Mouse (Mus musculus): ENCODE data around the gene Fam104a. TPM values are rescaled to one million over a fixed set of nuclear protein-coding genes. Genes with fewer than 3 reads are reported as not detected.
"Not testable (repeated sequence)": the region's sequence is repeated elsewhere in the genome, so short reads cannot be mapped to it uniquely, and the experiment has no call there.

Gene Fam104a
- total RNA-seq, 2 experiments from 2014 or later = 24.7 to 25.4 TPM

DNA sequence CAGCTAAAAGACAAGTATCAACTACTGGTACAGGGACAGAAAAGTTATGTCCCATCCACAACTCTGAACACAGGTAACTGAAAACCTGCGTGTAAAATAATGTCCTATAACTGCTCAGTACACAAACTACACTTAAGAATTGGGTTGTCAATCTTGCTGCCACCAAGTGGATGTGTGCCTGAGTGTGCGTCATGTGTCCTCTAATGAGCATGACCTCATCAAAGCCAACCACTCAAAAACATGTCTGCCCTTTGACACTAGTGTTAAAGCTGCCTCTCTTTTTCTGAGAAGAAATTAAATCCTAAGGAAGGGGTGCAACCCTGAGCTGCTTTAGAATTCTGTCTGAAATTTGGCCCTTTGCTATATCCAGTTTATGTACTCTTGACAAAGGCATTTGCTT, 19.7 kb downstream of the Fam104a start:
- no peak for DNase-seq

- DNase-seq = no peak
These were observed 22.1 kb downstream of the Fam104a start for GRCm38 (mm10) chr11:113661835-113662351.

GRCm38 (mm10) chr11:113660940-113661339, 23.0 kb downstream of the Fam104a start:
- DNase-seq = no peak

GRCm38 (mm10) chr11:113660213-113660612, 23.7 kb downstream of the Fam104a start:
- DNase-seq = not testable (repeated sequence)

- DNase-seq = no peak
These were observed 25.2 kb downstream of the Fam104a start for GRCm38 (mm10) chr11:113658763-113659162.

- DNase-seq = no peak
These were observed 25.6 kb downstream of the Fam104a start for GRCm38 (mm10) chr11:113658319-113658718.

GRCm38 (mm10) chr11:113657221-113657620, 26.7 kb downstream of the Fam104a start:
- no peak for DNase-seq

DNA sequence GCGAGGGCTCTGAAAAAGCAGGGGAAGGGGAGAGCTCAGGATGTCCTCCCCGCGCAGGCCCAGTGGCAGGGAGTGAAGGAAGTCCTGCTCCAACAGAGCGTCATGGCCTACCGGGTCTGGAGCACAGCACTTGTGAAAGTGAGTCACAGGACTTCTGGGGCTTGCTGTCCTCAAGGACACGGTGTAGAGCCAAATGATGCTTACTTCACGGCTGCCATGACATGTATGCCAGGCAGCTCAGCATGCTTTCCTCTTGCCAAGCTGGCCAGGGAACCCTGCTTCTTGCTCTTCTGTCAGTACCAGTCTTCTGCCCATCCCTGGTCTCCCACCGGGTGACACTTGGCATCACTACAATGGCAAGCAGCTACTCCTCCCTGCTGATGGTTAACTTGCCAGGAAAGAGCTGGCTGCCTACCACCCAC, 27.4 kb downstream of the Fam104a start:
- no peak for DNase-seq

- DNase-seq = no peak
These were observed 29.2 kb downstream of the Fam104a start for GRCm38 (mm10) chr11:113654561-113655270.

- DNase-seq = no peak
These were observed 29.9 kb downstream of the Fam104a start for GRCm38 (mm10) chr11:113654105-113654504.

GRCm38 (mm10) chr11:113652516-113652915, 31.4 kb downstream of the Fam104a start:
- no peak for DNase-seq

DNA sequence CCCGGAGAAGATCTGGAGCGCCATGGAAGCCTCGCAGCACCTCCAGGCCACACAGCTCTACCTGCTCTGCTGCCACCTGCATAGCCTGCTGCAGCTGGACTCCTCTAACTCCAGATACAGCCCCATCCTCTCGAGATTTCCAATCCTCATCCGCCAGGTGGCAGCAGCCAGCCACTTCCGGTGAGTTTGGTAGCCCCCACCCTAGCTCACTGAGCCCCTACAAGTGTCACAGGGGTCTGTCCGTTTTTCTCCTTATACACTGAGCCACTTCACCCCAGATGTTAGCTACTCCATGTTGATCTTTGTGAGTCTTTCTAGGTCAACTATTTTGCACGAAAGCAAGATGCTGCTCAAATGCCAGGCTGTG, 32.1 kb downstream of the Fam104a start:
- no peak for DNase-seq

- DNase-seq = no peak
These were observed 32.6 kb downstream of the Fam104a start for GRCm38 (mm10) chr11:113651206-113651906.

- peak; percentile 71 for DNase-seq
These were observed 34.4 kb downstream of the Fam104a start, which contains the start of gene Slc39a11 for GRCm38 (mm10) chr11:113649353-113650210. TSS of gene Slc39a11 (minus strand) at chr11:113650079.

GRCm38 (mm10) chr11:113648690-113649352, 35.1 kb downstream of the Fam104a start, which contains the start of gene Cog1:
TSS of gene Cog1 (plus strand) at chr11:113649169.
- DNase-seq = no peak

DNA sequence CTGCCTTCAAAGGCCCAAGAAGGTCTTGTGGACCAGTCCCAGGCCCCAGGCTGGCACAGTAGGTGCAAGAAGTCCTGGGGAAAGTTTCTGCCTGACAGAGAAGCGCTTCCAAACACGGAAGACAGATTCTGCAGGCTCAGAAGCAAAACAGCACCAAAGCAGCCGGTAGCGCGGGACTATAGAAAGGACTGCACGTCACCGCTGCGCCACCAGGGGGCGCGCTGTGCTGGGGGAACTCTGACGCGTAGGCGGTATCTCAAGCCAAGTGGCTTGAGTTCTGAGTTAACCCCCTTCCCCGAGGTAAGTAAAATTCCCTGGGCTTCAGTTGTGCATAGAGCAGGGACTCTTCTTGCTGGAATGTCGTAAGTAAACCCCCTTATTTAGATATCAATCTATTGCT, 35.8 kb downstream of the Fam104a start:
- peak; percentile 72 for DNase-seq

- no peak for DNase-seq
These were observed 38.8 kb downstream of the Fam104a start for GRCm38 (mm10) chr11:113645181-113645580.

GRCm38 (mm10) chr11:113638680-113639079, 45.3 kb downstream of the Fam104a start:
- DNase-seq = no peak

DNA sequence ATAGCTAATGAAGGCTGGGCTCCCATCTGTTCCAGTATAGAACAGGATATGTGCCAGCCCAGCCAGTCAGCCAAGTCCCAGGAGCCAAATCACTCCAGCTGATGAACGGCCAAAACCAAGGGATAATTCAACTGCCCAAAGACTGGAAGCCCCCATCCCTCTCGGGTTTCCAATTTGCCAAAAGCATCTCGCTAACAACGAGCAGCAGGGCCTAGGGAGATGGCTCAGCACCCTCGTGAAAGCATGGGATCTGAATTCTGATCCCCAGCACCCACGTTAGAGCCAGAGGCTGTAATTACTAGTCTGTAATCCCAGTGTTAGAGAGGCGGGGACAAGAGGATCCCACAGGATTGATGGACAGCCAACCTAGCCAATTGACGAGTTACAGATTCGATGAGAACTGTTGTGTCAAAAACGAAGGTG, 49.2 kb downstream of the Fam104a start:
- no peak for DNase-seq

- DNase-seq = no peak
These were observed 50.6 kb downstream of the Fam104a start for GRCm38 (mm10) chr11:113633398-113633797.

- DNase-seq = no peak
These were observed 51.7 kb downstream of the Fam104a start for GRCm38 (mm10) chr11:113632303-113632702.

DNA sequence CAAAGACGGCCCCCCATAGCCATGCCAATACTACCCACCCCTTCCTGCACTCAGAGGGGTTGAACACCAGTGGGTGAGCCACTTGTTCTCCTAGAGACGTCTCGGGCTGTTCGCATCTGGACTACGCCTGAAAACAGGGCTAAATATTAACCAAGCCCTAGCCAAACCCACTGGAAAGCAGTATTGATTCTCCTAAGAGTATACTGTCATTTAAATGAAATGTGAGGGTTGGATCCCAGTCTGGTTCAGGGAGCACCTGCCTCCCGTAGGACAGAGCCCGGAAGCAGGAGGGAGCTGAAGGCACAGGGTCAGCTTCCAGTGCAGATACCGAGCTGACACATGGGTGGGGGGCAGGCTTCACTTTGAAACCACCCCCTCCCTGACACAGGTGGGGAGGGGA, 52.1 kb downstream of the Fam104a start:
- DNase-seq = no peak
